Mouse (Mus musculus): Measurements from ENCODE around the gene Timm8a2. TPM values are rescaled to one million over a fixed set of nuclear protein-coding genes. Genes with fewer than 3 reads are reported as not detected.

Gene Timm8a2
- polyA plus RNA-seq, 1 experiment from 2014 or later = not detected

DNA sequence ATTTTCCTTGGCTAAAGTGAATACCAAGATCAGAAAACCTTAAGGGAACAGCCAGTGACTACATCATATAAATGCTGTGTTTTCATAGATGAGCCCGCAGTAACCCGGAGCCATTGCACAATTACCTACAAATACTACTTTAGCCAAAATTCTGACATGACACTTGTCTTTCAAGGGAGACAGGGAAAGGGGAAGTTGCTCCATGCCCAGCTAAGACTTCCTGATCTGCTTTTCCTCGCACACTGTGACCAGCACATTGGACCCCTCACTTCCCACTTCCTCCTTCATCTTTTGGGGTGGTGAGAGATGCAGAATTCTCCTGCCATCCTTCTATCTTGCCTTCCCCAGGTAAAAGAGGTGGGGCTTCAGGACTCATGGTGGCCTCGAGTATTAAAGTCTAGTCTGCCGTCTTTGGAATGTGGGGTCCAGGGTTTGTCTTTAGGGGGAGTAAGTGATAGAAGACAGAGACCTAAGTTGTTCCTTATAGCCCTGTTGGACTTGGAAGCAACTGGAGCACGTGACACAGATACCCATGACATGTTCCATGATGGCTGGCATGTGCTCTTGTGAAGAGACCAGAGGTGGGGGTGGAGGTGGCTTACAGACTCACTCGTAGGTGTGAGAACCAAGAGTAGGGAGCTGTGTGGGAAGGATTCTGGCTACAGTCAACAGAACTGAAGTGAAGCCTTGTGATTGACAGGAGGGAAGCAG is 39.5 kb upstream of the Timm8a2 start:
- no peaks in the 10 kb centered on the region for H3K4me1 ChIP-seq
- H3K27ac ChIP-seq = no peak overlapping the region
- H3K9me3 ChIP-seq = no peaks in the 10 kb centered on the region
- H3K36me3 ChIP-seq = peaks cover 29% of the 10 kb centered on the region
- no peaks in the 10 kb centered on the region for H3K27me3 ChIP-seq
- H3K9ac ChIP-seq = no peak overlapping the region
- no peak for ATAC-seq (ENCODE audit: insufficient number of reproducible peaks, insufficient read depth, low FRiP score, low TSS enrichment)
- no peak overlapping the region for H3K4me2 ChIP-seq (replicated peaks)
- no peak overlapping the region for H3K4me3 ChIP-seq
- 90% methylated on average over 7 of the region's 7 CpGs for WGBS

GRCm38 (mm10) chr14:121995557-121995870 is 39.0 kb upstream of the Timm8a2 start:
- H3K4me3 ChIP-seq = no peak overlapping the region
- H3K27ac ChIP-seq = no peak overlapping the region
- H3K36me3 ChIP-seq = peaks cover 29% of the 10 kb centered on the region
- no peak overlapping the region for H3K9ac ChIP-seq
- 87% methylated on average over 1 of the region's 1 CpGs for whole genome bisulfite sequencing
- H3K9me3 ChIP-seq = no peaks in the 10 kb centered on the region
- H3K4me1 ChIP-seq = no peaks in the 10 kb centered on the region
- no peak overlapping the region for H3K4me2 ChIP-seq (replicated peaks)
- no peak for ATAC-seq (ENCODE audit: insufficient number of reproducible peaks, insufficient read depth, low FRiP score, low TSS enrichment)
- no peaks in the 10 kb centered on the region for H3K27me3 ChIP-seq

- Histone ChIP-seq H3K9me3 (no peaks in the 10 kb centered on the region), H3K36me3 (peaks cover 29% of the 10 kb centered on the region), H3K4me1 (no peaks in the 10 kb centered on the region), H3K27me3 (no peaks in the 10 kb centered on the region), H3K4me3 (no peak overlapping the region), H3K27ac (no peak overlapping the region), H3K4me2 (replicated peaks) (no peak overlapping the region), H3K9ac (no peak overlapping the region)
- ATAC-seq (ENCODE audit: insufficient number of reproducible peaks, insufficient read depth, low FRiP score, low TSS enrichment) = no peak
- whole genome bisulfite sequencing = 89% methylated on average over 8 of the region's 8 CpGs
These were observed 37.7 kb upstream of the Timm8a2 start for GRCm38 (mm10) chr14:121996786-121997185.

- WGBS = 87% methylated on average over 8 of the region's 8 CpGs
- no peaks in the 10 kb centered on the region for H3K9me3 ChIP-seq
These were observed 35.0 kb upstream of the Timm8a2 start for GRCm38 (mm10) chr14:121999455-121999854.

GRCm38 (mm10) chr14:122000346-122001105 is 33.9 kb upstream of the Timm8a2 start:
- WGBS = 92% methylated on average over 17 of the region's 17 CpGs
- H3K36me3 ChIP-seq = peaks cover 14% of the 10 kb centered on the region
- ATAC-seq (ENCODE audit: insufficient number of reproducible peaks, insufficient read depth, low FRiP score, low TSS enrichment) = no peak

More at GRCm38 (mm10) chr14:121999455-121999854, 35.0 kb upstream of the Timm8a2 start:
- Histone ChIP-seq H3K36me3 (peaks cover 24% of the 10 kb centered on the region), H3K27ac (no peak overlapping the region), H3K9ac (no peak overlapping the region), H3K4me2 (replicated peaks) (no peak overlapping the region), H3K27me3 (no peaks in the 10 kb centered on the region), H3K4me1 (no peaks in the 10 kb centered on the region), H3K4me3 (no peak overlapping the region)
- ATAC-seq (ENCODE audit: insufficient number of reproducible peaks, insufficient read depth, low FRiP score, low TSS enrichment) = no peak

GRCm38 (mm10) chr14:122002224-122002623 is 32.2 kb upstream of the Timm8a2 start:
- Histone ChIP-seq H3K27ac (no peak overlapping the region), H3K36me3 (no peaks in the 10 kb centered on the region), H3K4me2 (replicated peaks) (no peak overlapping the region), H3K27me3 (no peaks in the 10 kb centered on the region), H3K9ac (no peak overlapping the region), H3K9me3 (no peaks in the 10 kb centered on the region), H3K4me3 (no peak overlapping the region), H3K4me1 (no peaks in the 10 kb centered on the region)
- ATAC-seq (ENCODE audit: insufficient number of reproducible peaks, insufficient read depth, low FRiP score, low TSS enrichment) = no peak
- 87% methylated on average over 7 of the region's 7 CpGs for WGBS

More at GRCm38 (mm10) chr14:122000346-122001105, 33.9 kb upstream of the Timm8a2 start:
- Histone ChIP-seq H3K9me3 (no peaks in the 10 kb centered on the region), H3K4me3 (no peak overlapping the region), H3K4me2 (replicated peaks) (no peak overlapping the region), H3K27me3 (no peaks in the 10 kb centered on the region), H3K27ac (no peak overlapping the region), H3K9ac (no peak overlapping the region), H3K4me1 (no peaks in the 10 kb centered on the region)

DNA sequence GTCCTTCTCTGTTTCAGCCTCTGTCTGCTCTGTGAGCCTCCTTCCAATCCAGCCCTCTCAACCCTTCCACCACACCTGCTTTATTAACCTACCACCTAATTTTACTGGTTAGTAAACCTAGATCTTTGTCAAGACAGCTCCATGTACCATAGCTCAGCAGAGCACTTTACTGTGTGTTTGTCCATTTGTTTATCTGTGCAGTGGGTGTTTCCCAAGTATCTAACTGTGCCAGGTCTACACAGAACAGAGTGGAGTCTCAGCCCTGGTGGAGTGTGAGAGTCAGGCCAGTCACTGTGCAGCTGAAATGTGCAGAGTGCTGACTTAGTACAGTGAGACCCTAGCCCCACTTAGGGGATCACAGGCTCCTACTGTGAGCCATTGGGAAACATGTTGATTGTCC is 30.7 kb upstream of the Timm8a2 start:
- Histone ChIP-seq H3K4me3 (no peak overlapping the region), H3K27me3 (no peaks in the 10 kb centered on the region), H3K4me2 (replicated peaks) (no peak overlapping the region), H3K9me3 (no peaks in the 10 kb centered on the region), H3K27ac (no peak overlapping the region), H3K4me1 (no peaks in the 10 kb centered on the region), H3K9ac (no peak overlapping the region), H3K36me3 (0 out of 2 replicates have a peak, but pooled peaks cover 3% of the 10 kb centered on the region)
- ATAC-seq (ENCODE audit: insufficient number of reproducible peaks, insufficient read depth, low FRiP score, low TSS enrichment) = no peak

GRCm38 (mm10) chr14:122008261-122008660 is 26.2 kb upstream of the Timm8a2 start:
- Histone ChIP-seq H3K27me3 (no peaks in the 10 kb centered on the region), H3K9ac (no peak overlapping the region), H3K27ac (no peak overlapping the region), H3K4me2 (replicated peaks) (no peak overlapping the region), H3K4me3 (no peak overlapping the region), H3K36me3 (peaks cover 24% of the 10 kb centered on the region; the same call in 1 of the 2 replicates), H3K9me3 (no peaks in the 10 kb centered on the region), H3K4me1 (no peaks in the 10 kb centered on the region)
- 91% methylated on average over 4 of the region's 4 CpGs for WGBS
- no peak for ATAC-seq (ENCODE audit: insufficient number of reproducible peaks, insufficient read depth, low FRiP score, low TSS enrichment)

DNA sequence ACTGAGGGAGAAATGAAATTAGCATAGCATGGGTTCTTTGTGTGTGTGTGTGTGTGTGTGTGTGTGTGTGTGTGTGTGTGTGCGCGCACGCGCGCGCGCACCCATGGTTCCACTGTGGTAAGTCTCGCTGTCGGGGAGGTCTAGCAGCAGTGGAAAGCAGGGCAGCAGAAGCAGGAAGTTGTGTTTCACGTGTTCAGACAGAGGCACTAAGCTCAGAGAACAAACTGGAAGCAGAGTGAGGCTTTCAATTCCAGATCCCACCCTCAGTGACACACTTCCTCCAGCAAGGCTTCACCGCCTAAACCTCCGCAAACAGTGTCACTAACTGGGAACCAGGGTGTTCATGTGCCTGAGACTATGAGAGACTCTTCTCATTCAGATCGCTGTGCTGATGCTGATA is 25.0 kb upstream of the Timm8a2 start:
- no peaks in the 10 kb centered on the region for H3K27me3 ChIP-seq
- peaks cover 24% of the 10 kb centered on the region; the same call in 1 of the 2 replicates for H3K36me3 ChIP-seq
- 93% methylated on average over 13 of the region's 13 CpGs for WGBS
- H3K4me2 ChIP-seq (replicated peaks) = no peak overlapping the region
- ATAC-seq (ENCODE audit: insufficient number of reproducible peaks, insufficient read depth, low FRiP score, low TSS enrichment) = no peak
- no peaks in the 10 kb centered on the region for H3K4me1 ChIP-seq
- no peak overlapping the region for H3K9ac ChIP-seq
- no peaks in the 10 kb centered on the region for H3K9me3 ChIP-seq
- H3K27ac ChIP-seq = no peak overlapping the region
- no peak overlapping the region for H3K4me3 ChIP-seq

DNA sequence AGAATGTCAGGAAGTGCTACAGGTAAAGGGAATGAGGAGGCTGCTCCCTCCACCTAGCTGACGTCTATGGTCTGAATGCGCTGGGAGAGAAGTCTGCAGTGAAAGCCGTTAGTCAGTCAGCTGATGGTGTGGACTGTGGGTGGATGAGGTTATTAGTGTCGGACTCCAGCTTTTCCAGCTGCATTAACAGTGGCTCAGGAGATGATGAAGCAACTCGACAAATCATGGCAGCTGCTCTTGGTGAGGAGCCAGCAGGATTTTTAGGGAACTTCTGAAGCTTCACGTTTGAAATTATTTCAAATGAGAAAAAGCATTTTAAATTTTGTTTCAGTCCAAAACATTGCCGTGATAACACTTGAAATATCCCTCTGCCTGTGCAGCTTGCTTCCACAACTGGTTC is 24.2 kb upstream of the Timm8a2 start:
- H3K4me3 ChIP-seq = no peak overlapping the region
- no peaks in the 10 kb centered on the region for H3K9me3 ChIP-seq
- H3K9ac ChIP-seq = no peak overlapping the region
- H3K27me3 ChIP-seq = no peaks in the 10 kb centered on the region
- H3K4me2 ChIP-seq (replicated peaks) = no peak overlapping the region
- peaks cover 24% of the 10 kb centered on the region; the same call in 1 of the 2 replicates for H3K36me3 ChIP-seq
- H3K27ac ChIP-seq = no peak overlapping the region
- no peak for ATAC-seq (ENCODE audit: insufficient number of reproducible peaks, insufficient read depth, low FRiP score, low TSS enrichment)
- H3K4me1 ChIP-seq = no peaks in the 10 kb centered on the region
- 87% methylated on average over 7 of the region's 7 CpGs for WGBS

DNA sequence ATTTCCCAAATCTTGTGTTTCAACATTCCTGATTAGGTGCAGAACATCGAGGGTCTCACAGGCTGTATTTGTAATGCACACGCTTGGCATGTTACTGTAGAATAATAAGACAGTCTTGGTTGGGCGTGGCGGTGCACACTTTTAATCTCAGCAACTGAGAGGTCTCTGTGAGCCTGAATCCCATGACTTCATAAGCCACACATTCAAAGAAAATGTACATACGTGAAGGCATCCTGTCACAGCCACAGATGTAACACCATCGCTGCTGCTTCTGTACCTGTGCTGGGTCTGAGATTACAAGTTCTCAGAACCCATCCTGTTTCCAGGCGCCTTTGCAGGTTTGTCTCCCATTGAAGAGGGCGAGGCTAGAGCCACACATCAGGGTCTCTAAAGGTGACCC is 22.7 kb upstream of the Timm8a2 start:
- Histone ChIP-seq H3K36me3 (peaks cover 24% of the 10 kb centered on the region; the same call in 1 of the 2 replicates), H3K9ac (no peak overlapping the region), H3K4me2 (replicated peaks) (no peak overlapping the region), H3K27me3 (no peaks in the 10 kb centered on the region), H3K4me1 (no peaks in the 10 kb centered on the region), H3K9me3 (no peaks in the 10 kb centered on the region), H3K27ac (no peak overlapping the region), H3K4me3 (no peak overlapping the region)
- WGBS = 90% methylated on average over 8 of the region's 8 CpGs
- no peak for ATAC-seq (ENCODE audit: insufficient number of reproducible peaks, insufficient read depth, low FRiP score, low TSS enrichment)

DNA sequence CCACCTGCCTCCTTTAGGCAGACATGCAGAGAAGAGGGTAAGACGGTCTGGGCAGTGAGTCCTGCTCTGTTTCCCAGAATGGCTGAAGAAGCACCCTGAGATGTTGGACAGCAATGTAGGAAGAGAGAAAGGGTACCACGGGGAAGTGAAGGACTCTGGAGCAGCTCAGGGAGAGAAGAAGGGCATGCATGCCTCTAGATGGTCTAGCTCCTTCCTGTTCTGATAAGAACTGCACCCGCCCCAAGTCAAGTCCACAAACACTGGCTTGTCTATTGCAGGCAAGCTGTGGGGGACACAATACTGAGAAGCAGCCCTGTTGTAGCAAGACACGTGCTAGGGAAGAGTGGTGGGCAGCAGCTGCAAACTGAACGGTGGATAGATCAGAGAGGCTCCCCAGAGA is 22.3 kb upstream of the Timm8a2 start:
- H3K4me1 ChIP-seq = no peaks in the 10 kb centered on the region
- H3K27me3 ChIP-seq = no peaks in the 10 kb centered on the region
- H3K4me2 ChIP-seq (replicated peaks) = no peak overlapping the region
- H3K36me3 ChIP-seq = peaks cover 24% of the 10 kb centered on the region; the same call in 1 of the 2 replicates
- no peak overlapping the region for H3K27ac ChIP-seq
- no peaks in the 10 kb centered on the region for H3K9me3 ChIP-seq
- no peak for ATAC-seq (ENCODE audit: insufficient number of reproducible peaks, insufficient read depth, low FRiP score, low TSS enrichment)
- 71% methylated on average over 5 of the region's 5 CpGs for WGBS
- H3K4me3 ChIP-seq = no peak overlapping the region
- H3K9ac ChIP-seq = no peak overlapping the region

All from embryonic facial prominence, embryonic 12.5 days (tissue).